In the genomic region with DNA sequence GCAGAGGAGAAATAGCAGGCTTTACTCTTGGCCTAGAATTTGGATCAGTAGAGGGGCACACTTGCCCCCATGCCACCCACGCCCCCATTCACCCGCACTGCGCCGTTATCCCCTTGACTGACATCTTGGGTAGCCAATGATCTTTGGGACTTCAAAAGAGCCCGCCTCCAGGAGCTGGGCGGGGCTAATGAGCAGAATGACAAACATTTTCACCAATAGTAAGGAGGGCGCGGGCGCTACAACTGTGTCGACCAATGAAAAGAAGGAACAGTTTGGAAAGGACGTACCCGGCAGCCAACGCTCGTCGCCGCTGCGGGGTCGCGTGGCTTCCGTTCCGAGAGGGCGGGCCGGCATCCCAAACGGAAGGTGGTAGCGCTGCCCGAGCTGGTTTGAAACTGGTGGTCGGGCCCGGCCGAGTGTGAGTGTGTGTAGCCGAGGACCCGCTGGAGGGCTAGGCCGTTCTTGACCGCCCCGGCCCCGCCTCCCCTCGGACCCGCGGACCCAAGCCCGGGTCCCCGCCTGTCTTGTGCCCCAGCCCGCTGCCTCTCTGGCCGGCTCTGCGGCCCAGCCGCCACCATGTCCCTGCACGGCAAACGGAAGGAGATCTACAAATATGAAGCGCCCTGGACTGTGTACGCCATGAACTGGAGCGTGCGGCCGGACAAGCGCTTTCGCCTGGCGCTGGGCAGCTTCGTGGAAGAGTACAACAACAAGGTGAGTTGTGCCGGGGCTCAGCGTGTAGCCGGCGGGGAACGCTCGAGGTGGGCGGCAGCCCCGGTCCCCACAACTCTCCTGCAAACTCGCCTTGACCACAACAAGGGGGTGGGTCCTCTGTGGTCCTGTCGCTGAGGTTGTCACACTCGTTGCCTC, we compare ENCODE assay signal across 8 mouse cellular contexts. TPM values are rescaled to one million over a fixed set of nuclear protein-coding genes. Genes with fewer than 3 reads are reported as not detected.
DNase-seq lines count a peak whose midpoint lies in the region; ATAC-seq lines count a peak whose summit lies in the region.

Dcaf7 (plus strand) TSS at position 325 of the 870 bp plus-strand sequence.

- peak; percentile 97 to 100 for DNase-seq in adrenal gland, adult (ENCODE audit: inconsistent age in 2 of 2, low spot score in 1 of 2)
- peak; percentile 100 for DNase-seq in embryo, embryonic 10.5 days (ENCODE audit: low spot score)
- DNase-seq in gastrocnemius, postnatal 14 days: peak; percentile 95
- peak; percentile 98 for DNase-seq in left cerebral cortex, postnatal 10 days (ENCODE audit: extremely low spot score in 1 of 2, low spot score in 2 of 2)
- DNase-seq in right cerebral cortex, postnatal 25 days: peak; percentile 98
- peak; percentile 95 to 96 for DNase-seq in urinary bladder, postnatal 4 days (ENCODE audit: low spot score in 2 of 2)

- ATAC-seq in inflammation-experienced regulatory T-cells, adult 6 months: peak; percentile 96
- peak; percentile 94 for ATAC-seq in megakaryocyte-erythroid progenitor cell, adult 5-6 weeks (replicated peaks; ENCODE audit: low FRiP score, low TSS enrichment, poor library complexity, severe bottlenecking)

- intact Hi-C loops in gastrocnemius, postnatal 14 days (cut with DNase I; ENCODE audit: low total_unique reads): no loop called here
- intact Hi-C loops in left cerebral cortex, postnatal 10 days (cut with DNase I): no loop called here

RNA-seq across cellular contexts. Expression of gene Dcaf7, which starts in this region (rescaled TPM):
- 10 to 100 TPM; 31.4 to 34.0 TPM for total RNA-seq in gastrocnemius, postnatal 14 days (2021)
- 10 to 100 TPM; 18.5 to 25.5 (median 22.3) TPM for polyA plus RNA-seq in inflammation-experienced regulatory T-cells, adult 6 months (2017; shearing (Covaris generic))
- 100 to 1,000 TPM; 228 to 235 TPM for total RNA-seq in left cerebral cortex, postnatal 10 days (2021)
- total RNA-seq in megakaryocyte-erythroid progenitor cell, adult 5-6 weeks (2014; fragmentation: Nextera tagmentation): 53.4 and 63.3 TPM in 2 replicates
- total RNA-seq in megakaryocyte-erythroid progenitor cell, adult 5-6 weeks (2017): 44.3 and 46.4 TPM in 2 replicates

Comparison
In these comparisons a context has a peak if more than half of its experiments do, and no peak if none do; other contexts are left out.
1. Peak in every context shown above with its lines: DNase-seq and ATAC-seq.